Mouse (Mus musculus): ENCODE measurements around the gene Cradd. TPM values are rescaled to one million over a fixed set of nuclear protein-coding genes. Genes with fewer than 3 reads are reported as not detected.

The Cradd gene
- total and polyA plus RNA-seq, 3 experiments: 1.9 to 9.0 TPM; not detected in 1

GRCm38 (mm10) chr10:95260420-95260819, 63.5 kb downstream of the Cradd start:
- H3K27me3 ChIP-seq (ENCODE audit: control insufficient read depth in 1 of 2, insufficient read depth in 2 of 2, low read length in 2 of 2): no peaks in the 10 kb centered on the region
- no peak for TF ChIP-seq MAZ (IDR thresholded peaks at IDR 0.05; ENCODE audit: low read depth, low read length)
- no peak for TF ChIP-seq SMC3 (IDR thresholded peaks at IDR 0.05; ENCODE audit: low read depth, low read length)
- TF ChIP-seq NRF1 (IDR thresholded peaks at IDR 0.05; ENCODE audit: insufficient read depth, low read depth, low read length, poor library complexity, severe bottlenecking): no peak
- no peak for TF ChIP-seq CTCF (IDR thresholded peaks at IDR 0.05 in 2 of 3, conservative IDR thresholded peaks at IDR 0.05 in 1 of 3; ENCODE audit: control insufficient read depth in 1 of 3, insufficient read depth in 1 of 3, low read depth in 2 of 3, low read length in 3 of 3, poor library complexity in 1 of 3, severe bottlenecking in 1 of 3)
- no peak for TF ChIP-seq POLR2A (IDR thresholded peaks at IDR 0.05; ENCODE audit: control insufficient read depth in 1 of 2, insufficient read depth in 1 of 2, low read depth in 1 of 2, low read length in 2 of 2, poor library complexity in 1 of 2)
- no peak for TF ChIP-seq HCFC1 (IDR thresholded peaks at IDR 0.05; ENCODE audit: low read depth, low read length)
- TF ChIP-seq TAL1 (IDR thresholded peaks at IDR 0.05; ENCODE audit: low read length): no peak
- no peak for TF ChIP-seq CHD2 (IDR thresholded peaks at IDR 0.05; ENCODE audit: low read length)
- no peak for TF ChIP-seq MYC (IDR thresholded peaks at IDR 0.05; ENCODE audit: low read depth, low read length)
- no peak for TF ChIP-seq ZKSCAN1 (IDR thresholded peaks at IDR 0.05; ENCODE audit: low read depth, low read length)
- TF ChIP-seq TCF12 (IDR thresholded peaks at IDR 0.05; ENCODE audit: low read depth, low read length): no peak
- no peak for TF ChIP-seq E2F4 (IDR thresholded peaks at IDR 0.05; ENCODE audit: borderline replicate concordance, low read depth, low read length)
- no peak for TF ChIP-seq MYB (IDR thresholded peaks at IDR 0.05; ENCODE audit: low read depth, low read length)
- no peak for TF ChIP-seq ELF1 (IDR thresholded peaks at IDR 0.05; ENCODE audit: low read depth, low read length)
- no peak for TF ChIP-seq MXI1 (IDR thresholded peaks at IDR 0.05; ENCODE audit: low read depth, low read length)
- TF ChIP-seq RAD21 (IDR thresholded peaks at IDR 0.05; ENCODE audit: low read depth, low read length): no peak
- no peak for TF ChIP-seq MEF2A (IDR thresholded peaks at IDR 0.05; ENCODE audit: extremely low read depth, insufficient replicate concordance, low read depth, low read length, poor library complexity, severe bottlenecking)
- H3K79me2 ChIP-seq (ENCODE audit: control insufficient read depth, insufficient read depth, low read length, poor library complexity): no peaks in the 10 kb centered on the region
- no peaks in the 10 kb centered on the region for H3K9me3 ChIP-seq (replicated peaks; ENCODE audit: insufficient read depth, low read length)
- no peak overlapping the region for H3K9ac ChIP-seq (ENCODE audit: control insufficient read depth, low read depth, low read length, poor library complexity, severe bottlenecking)
- H3K36me3 ChIP-seq (ENCODE audit: control insufficient read depth in 1 of 2, insufficient read depth in 2 of 2, low read length in 2 of 2): peaks cover 0 to 2% of the 10 kb centered on the region in 2 experiments; a peak in 1 of 4 replicates
- DNase-seq (ENCODE audit: low read depth, low spot score): no peak
- no peak overlapping the region for H3K4me3 ChIP-seq (ENCODE audit: control insufficient read depth in 1 of 2, insufficient read depth in 1 of 2, low read depth in 2 of 2, low read length in 2 of 2)
- H3K4me1 ChIP-seq (ENCODE audit: control insufficient read depth in 1 of 2, insufficient read depth in 2 of 2, low read length in 2 of 2): peaks cover 0 to 4% of the 10 kb centered on the region in 2 experiments; a peak in 1 of 4 replicates
- no peak overlapping the region for H3K27ac ChIP-seq (ENCODE audit: control insufficient read depth, low read depth, low read length)

GRCm38 (mm10) chr10:95258471-95259155, 65.3 kb downstream of the Cradd start:
- no peaks in the 10 kb centered on the region for H3K9me3 ChIP-seq (replicated peaks; ENCODE audit: insufficient read depth, low read length)
- H3K27me3 ChIP-seq (ENCODE audit: control insufficient read depth in 1 of 2, insufficient read depth in 2 of 2, low read length in 2 of 2): no peaks in the 10 kb centered on the region
- H3K79me2 ChIP-seq (ENCODE audit: control insufficient read depth, insufficient read depth, low read length, poor library complexity): no peaks in the 10 kb centered on the region
- H3K4me3 ChIP-seq (ENCODE audit: control insufficient read depth in 1 of 2, insufficient read depth in 1 of 2, low read depth in 2 of 2, low read length in 2 of 2): no peak overlapping the region
- H3K4me1 ChIP-seq (ENCODE audit: control insufficient read depth in 1 of 2, insufficient read depth in 2 of 2, low read length in 2 of 2): no peaks in the 10 kb centered on the region
- no peak overlapping the region for H3K9ac ChIP-seq (ENCODE audit: control insufficient read depth, low read depth, low read length, poor library complexity, severe bottlenecking)
- H3K27ac ChIP-seq (ENCODE audit: control insufficient read depth, low read depth, low read length): no peak overlapping the region
- H3K36me3 ChIP-seq (ENCODE audit: control insufficient read depth in 1 of 2, insufficient read depth in 2 of 2, low read length in 2 of 2): no peaks in the 10 kb centered on the region
- DNase-seq (ENCODE audit: low read depth, low spot score): no peak
- TF ChIP-seq HCFC1 (IDR thresholded peaks at IDR 0.05; ENCODE audit: low read depth, low read length) (no peak), ZKSCAN1 (IDR thresholded peaks at IDR 0.05; ENCODE audit: low read depth, low read length) (no peak), POLR2A (IDR thresholded peaks at IDR 0.05; ENCODE audit: control insufficient read depth in 1 of 2, insufficient read depth in 1 of 2, low read depth in 1 of 2, low read length in 2 of 2, poor library complexity in 1 of 2) (no peak), EP300 (IDR thresholded peaks at IDR 0.05; ENCODE audit: low read depth in 1 of 2, low read length in 2 of 2) (no peak), NRF1 (IDR thresholded peaks at IDR 0.05; ENCODE audit: insufficient read depth, low read depth, low read length, poor library complexity, severe bottlenecking) (no peak), GABPA (IDR thresholded peaks at IDR 0.05; ENCODE audit: low read depth, low read length) (no peak), MXI1 (IDR thresholded peaks at IDR 0.05; ENCODE audit: low read depth, low read length) (no peak), MAX (IDR thresholded peaks at IDR 0.05; ENCODE audit: low read length) (no peak), MAZ (IDR thresholded peaks at IDR 0.05; ENCODE audit: low read depth, low read length) (no peak)
